Mouse (Mus musculus) liver, embryonic 14.5 days (tissue): ENCODE data around the gene Ttc21a. TPM values are rescaled to one million over a fixed set of nuclear protein-coding genes. Genes with fewer than 3 reads are reported as not detected.

Experiments
- ATAC-seq: fragments of 200-750 bp; cut with Nextera tagmentation; 2 replicates; pipeline ENCODE4 v1.8.0; 2017; ENCODE audit warnings: moderate number of reproducible peaks, mild to moderate bottlenecking, moderate library complexity; ENCODE audit not compliant: insufficient read depth
- DNase-seq, 3 experiments: peaks; one replicate each; pipeline ENCODE4 v3.0.0-alpha.2; 2012 to 2013; ENCODE audit warnings: low read depth in 3 of 3, low spot score in 3 of 3
- H3K27ac ChIP-seq: fragments of 300-500 bp; sonication (generic); 2 replicates; pipeline ENCODE4 v1.5.1; 2014; ENCODE audit warnings: moderate library complexity, mild to moderate bottlenecking, control low read depth, inconsistent platforms
- H3K27me3 ChIP-seq: fragments of 300-500 bp; sonication (generic); 2 replicates; pipeline ENCODE4 v1.6.1; 2014; ENCODE audit warnings: mild to moderate bottlenecking, low read length, moderate library complexity; ENCODE audit not compliant: control insufficient read depth, insufficient read depth
- H3K36me3 ChIP-seq: fragments of 300-500 bp; sonication (generic); replicated peaks from 2 replicates; pipeline ENCODE4 v1.6.1; 2014; ENCODE audit warnings: low read depth; ENCODE audit not compliant: control insufficient read depth, insufficient read depth
- H3K4me1 ChIP-seq, 2 experiments: fragments of 200-500 bp in 1 of 2; fragments of 300-500 bp in 1 of 2; sonication (generic) in 1 of 2; replicated peaks; 2 replicates each; pipeline ENCODE4 v1.6.1; 2012 to 2014; ENCODE audit warnings: antibody characterized with exemption in 1 of 2, inconsistent platforms in 1 of 2, low read length in 1 of 2; ENCODE audit not compliant: control insufficient read depth in 2 of 2, insufficient read depth in 2 of 2
- H3K4me2 ChIP-seq: fragments of 300-500 bp; sonication (generic); 2 replicates; pipeline ENCODE4 v1.6.1; 2014; ENCODE audit warnings: low read depth, mild to moderate bottlenecking, control low read depth, moderate library complexity
- H3K4me3 ChIP-seq, 2 experiments: fragments of 200-500 bp in 1 of 2; fragments of 300-500 bp in 1 of 2; sonication (generic) in 1 of 2; 2 replicates each; pipeline ENCODE4 v1.5.1; 2012 to 2014; ENCODE audit warnings: low read depth in 2 of 2, low read length in 2 of 2, mild to moderate bottlenecking in 2 of 2, control low read depth in 1 of 2, inconsistent platforms in 1 of 2, moderate library complexity in 1 of 2; ENCODE audit not compliant: insufficient read depth in 1 of 2
- H3K9ac ChIP-seq: fragments of 300-500 bp; sonication (generic); replicated peaks from 2 replicates; pipeline ENCODE4 v1.6.1; 2014; ENCODE audit warnings: mild to moderate bottlenecking, control low read depth, moderate library complexity
- H3K9me3 ChIP-seq: fragments of 300-500 bp; sonication (generic); 2 replicates; pipeline ENCODE4 v1.6.1; 2016; ENCODE audit warnings: low read length, mixed read lengths; ENCODE audit not compliant: control insufficient read depth
- CTCF ChIP-seq: IDR thresholded peaks from 2 replicates; pipeline ENCODE4 v1.5.1; 2016; ENCODE audit warnings: antibody characterized with exemption, low read depth, control low read depth
- EP300 ChIP-seq: IDR thresholded peaks from 2 replicates; pipeline ENCODE4 v1.6.1; 2016; ENCODE audit warnings: antibody characterized with exemption, low read depth
- WGBS: fragments of 180-500 bp; shearing (Covaris S2); extraction: QIAGEN DNeasy Blood & Tissue Kit; methylation state at CpG from one replicate; pipeline ENCODE4 v1.1.7; 2014; ENCODE audit not compliant: insufficient replicate concordance; 5-methylcytosine and 5-hydroxymethylcytosine counted together
- polyA plus RNA-seq, 2 experiments: library from polyadenylated mRNA; depleted of rRNA in 1 of 2; stranded (reverse) in 1 of 2; unstranded in 1 of 2; fragments of >200 nt; fragmentation: Nextera tagmentation in 1 of 2; extraction: Ambion mirVana in 1 of 2; gene quantifications; 2 replicates each; pipeline versions ENCODE4 v1.2.1 to v1.2.3; 2012 to 2014

The Ttc21a gene
- polyA plus RNA-seq (2012; rRNA removed) (0.22 and 0.28 TPM in 2 replicates), polyA plus RNA-seq (2014; fragmentation: Nextera tagmentation; extraction: Ambion mirVana) (0.11 and 0.25 TPM in 2 replicates)

GRCm38 (mm10) chr9:119937005-119937773, at the start of gene Ttc21a, which contains the start of gene Gorasp1:
Gene Ttc21a, plus strand, starts transcription at chr9:119937606.
Gene Gorasp1, minus strand, starts transcription at chr9:119937565.
- peaks cover 4 to 14% of the 10 kb centered on the region in 2 experiments; a peak in 3 of 4 replicates for H3K4me1 ChIP-seq

GRCm38 (mm10) chr9:119888843-119889246, 48.6 kb upstream of the Ttc21a start:
- DNase-seq (no peak), ATAC-seq (no peak)
- Histone ChIP-seq H3K27ac (no peak overlapping the region), H3K36me3 (no peaks in the 10 kb centered on the region), H3K27me3 (no peaks in the 10 kb centered on the region), H3K4me3 (no peak overlapping the region), H3K4me2 (no peak overlapping the region), H3K4me1 (no peaks in the 10 kb centered on the region), H3K9me3 (no peaks in the 10 kb centered on the region), H3K9ac (no peak overlapping the region)
- WGBS, result 70% methylated on average over 2 of the region's 2 CpGs
- TF ChIP-seq CTCF (no peak), EP300 (no peak)

More at GRCm38 (mm10) chr9:119937005-119937773, at the start of gene Ttc21a, which contains the start of gene Gorasp1:
- DNase-seq (peak; percentile 75 to 78 (median 77)), ATAC-seq (peak; percentile 90)
- H3K9ac ChIP-seq, result peak within 1 kb of the TSS; percentile 82
- WGBS, result 2% methylated on average over 40 of the region's 40 CpGs
- peak within 1 kb of the TSS; percentile 64 to 89 for H3K4me3 ChIP-seq
- no peaks in the 10 kb centered on the region for H3K9me3 ChIP-seq
- TF ChIP-seq CTCF (no peak), EP300 (no peak)
- no peaks in the 10 kb centered on the region for H3K27me3 ChIP-seq
- H3K36me3 ChIP-seq, result no peaks in the 10 kb centered on the region
- H3K27ac ChIP-seq, result no peak within 1 kb of the TSS
- peak within 1 kb of the TSS; percentile 87 for H3K4me2 ChIP-seq

GRCm38 (mm10) chr9:119889446-119889845, 48.0 kb upstream of the Ttc21a start:
- WGBS, result 66% methylated on average over 9 of the region's 9 CpGs
- Histone ChIP-seq H3K9me3 (no peaks in the 10 kb centered on the region), H3K4me2 (no peak overlapping the region), H3K36me3 (no peaks in the 10 kb centered on the region), H3K4me1 (peaks cover 3 to 5% of the 10 kb centered on the region in 2 experiments), H3K4me3 (no peak overlapping the region), H3K27me3 (no peaks in the 10 kb centered on the region), H3K9ac (no peak overlapping the region), H3K27ac (no peak overlapping the region)
- DNase-seq, result no peak
- ATAC-seq, result no peak
- TF ChIP-seq CTCF (no peak), EP300 (no peak)

GRCm38 (mm10) chr9:119890692-119891091, 46.7 kb upstream of the Ttc21a start:
- Histone ChIP-seq H3K36me3 (no peaks in the 10 kb centered on the region), H3K4me3 (no peak overlapping the region), H3K9ac (no peak overlapping the region), H3K27ac (no peak overlapping the region), H3K4me2 (no peak overlapping the region), H3K9me3 (no peaks in the 10 kb centered on the region), H3K4me1 (peaks cover 7 to 8% of the 10 kb centered on the region in 2 experiments), H3K27me3 (no peaks in the 10 kb centered on the region)
- ATAC-seq (no peak), DNase-seq (peak in 1 of 3 experiments; percentile 32)
- 33% methylated on average over 2 of the region's 2 CpGs for whole genome bisulfite sequencing
- TF ChIP-seq CTCF, result peak; percentile 45; the same call in 1 of the 2 replicates
- TF ChIP-seq EP300, result peak; percentile 30; the same call in 1 of the 2 replicates

- TF ChIP-seq EP300 (no peak), CTCF (no peak)
- Histone ChIP-seq H3K4me2 (peak overlapping the region; percentile 94), H3K36me3 (no peaks in the 10 kb centered on the region), H3K4me1 (peaks cover 11 to 14% of the 10 kb centered on the region in 2 experiments), H3K4me3 (no peak overlapping the region; a peak in 1 of 4 replicates), H3K9me3 (no peaks in the 10 kb centered on the region), H3K27me3 (no peaks in the 10 kb centered on the region), H3K9ac (no peak overlapping the region), H3K27ac (no peak overlapping the region)
- ATAC-seq, result no peak
- no peak for DNase-seq
- WGBS, result 78% methylated on average over 5 of the region's 5 CpGs
Measured at GRCm38 (mm10) chr9:119893881-119894280, 43.5 kb upstream of the Ttc21a start.
